Mouse (Mus musculus) embryonic facial prominence, embryonic 11.5 days (tissue): ENCODE results near the gene Tmem164. TPM values are rescaled to one million over a fixed set of nuclear protein-coding genes. Genes with fewer than 3 reads are reported as not detected.

Experiments used
- ATAC-seq: fragments of 200-750 bp; cut with Nextera tagmentation; replicated peaks from 2 replicates; pipeline ENCODE4 v1.8.0; 2017; ENCODE audit warnings: low read depth; ENCODE audit not compliant: insufficient number of reproducible peaks, low FRiP score, low TSS enrichment
- DNase-seq: peaks from one replicate; pipeline ENCODE4 v3.0.0-alpha.2; 2015; ENCODE audit warnings: low spot score
- H3K27ac ChIP-seq: fragments of 300-500 bp; sonication (generic); replicated peaks from 2 replicates; pipeline ENCODE4 v1.5.1; 2014; ENCODE audit warnings: mild to moderate bottlenecking, low read depth, low read length, control low read depth
- H3K27me3 ChIP-seq: fragments of 300-500 bp; sonication (generic); 2 replicates; pipeline ENCODE4 v1.6.1; 2014; ENCODE audit warnings: mild to moderate bottlenecking, low read length, moderate library complexity, mixed read lengths; ENCODE audit not compliant: control insufficient read depth, insufficient read depth
- H3K36me3 ChIP-seq: fragments of 300-500 bp; sonication (generic); replicated peaks from 2 replicates; pipeline ENCODE4 v1.6.1; 2014; ENCODE audit warnings: low read depth, mild to moderate bottlenecking, low read length, moderate library complexity, mixed read lengths; ENCODE audit not compliant: control insufficient read depth, insufficient read depth
- H3K4me1 ChIP-seq: fragments of 300-500 bp; sonication (generic); 2 replicates; pipeline ENCODE4 v1.6.1; 2014; ENCODE audit warnings: low read length, mixed read lengths; ENCODE audit not compliant: control insufficient read depth, insufficient read depth
- H3K4me2 ChIP-seq: fragments of 300-500 bp; sonication (generic); 2 replicates; pipeline ENCODE4 v1.6.1; 2014; ENCODE audit warnings: low read depth, mild to moderate bottlenecking, control low read depth, low read length, moderate library complexity
- H3K4me3 ChIP-seq: fragments of 300-500 bp; sonication (generic); 2 replicates; pipeline ENCODE4 v1.5.1; 2014; ENCODE audit warnings: low read depth, low read length, control low read depth
- H3K9ac ChIP-seq: fragments of 300-500 bp; sonication (generic); replicated peaks from 2 replicates; pipeline ENCODE4 v1.6.1; 2014; ENCODE audit warnings: mild to moderate bottlenecking, control low read depth, low read length
- H3K9me3 ChIP-seq: fragments of 300-500 bp; sonication (generic); replicated peaks from 2 replicates; pipeline ENCODE4 v1.6.1; 2016; ENCODE audit warnings: mild to moderate bottlenecking, low read length, inconsistent platforms, mixed read lengths; ENCODE audit not compliant: control insufficient read depth
- WGBS: fragments of 180-500 bp; shearing (Covaris S2); extraction: QIAGEN DNeasy Blood & Tissue Kit; methylation state at CpG from one replicate; pipeline ENCODE4 v1.1.7; 2014; 5-methylcytosine and 5-hydroxymethylcytosine counted together
- polyA plus RNA-seq: library from polyadenylated mRNA; unstranded; fragments of >200 nt; fragmentation: Nextera tagmentation; extraction: Ambion mirVana; gene quantifications from 2 replicates; pipeline ENCODE4 v1.2.1, GENCODE M21; 2014

Tmem164 gene
- polyA plus RNA-seq, 1 experiment from 2014 or later = 41.1 TPM

- no peaks in the 10 kb centered on the region for H3K36me3 ChIP-seq
- no peaks in the 10 kb centered on the region for H3K4me1 ChIP-seq
- ATAC-seq = no peak
- no peaks in the 10 kb centered on the region for H3K9me3 ChIP-seq
- 31% methylated on average over 3 of the region's 3 CpGs for WGBS
- H3K4me3 ChIP-seq = no peak overlapping the region
- no peak overlapping the region for H3K27ac ChIP-seq
- no peak overlapping the region for H3K4me2 ChIP-seq
- H3K9ac ChIP-seq = no peak overlapping the region
- H3K27me3 ChIP-seq = no peaks in the 10 kb centered on the region
- peak; percentile 60 for DNase-seq
Measured at GRCm38 (mm10) chrX:142821846-142822245, 140.6 kb downstream of the Tmem164 start.

DNA sequence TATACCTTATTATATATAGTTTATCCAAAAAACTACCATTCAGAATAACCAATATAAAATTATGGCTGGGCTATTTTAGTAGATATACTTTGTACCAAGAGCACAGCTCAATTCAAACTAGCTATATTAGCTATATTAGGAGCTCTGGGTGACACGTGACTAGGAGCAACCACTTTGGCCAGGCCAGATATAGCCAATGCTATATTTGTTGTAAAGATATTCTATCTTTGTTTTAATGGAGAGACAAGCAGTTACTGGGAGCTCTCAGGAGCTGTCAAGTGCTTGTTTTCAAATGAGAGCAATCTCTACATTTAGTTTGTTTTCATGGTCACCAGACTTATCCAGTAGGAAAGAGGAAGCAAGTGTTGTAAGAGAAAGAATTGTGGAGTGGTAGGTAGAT, 144.1 kb downstream of the Tmem164 start:
- no peak overlapping the region for H3K27ac ChIP-seq
- no peaks in the 10 kb centered on the region for H3K27me3 ChIP-seq
- ATAC-seq (no peak), DNase-seq (no peak)
- no peaks in the 10 kb centered on the region for H3K9me3 ChIP-seq
- no peak overlapping the region for H3K4me2 ChIP-seq
- no peak overlapping the region for H3K4me3 ChIP-seq
- no peaks in the 10 kb centered on the region for H3K4me1 ChIP-seq
- 93% methylated on average over 1 of the region's 1 CpGs for WGBS
- no peak overlapping the region for H3K9ac ChIP-seq
- no peaks in the 10 kb centered on the region for H3K36me3 ChIP-seq

DNA sequence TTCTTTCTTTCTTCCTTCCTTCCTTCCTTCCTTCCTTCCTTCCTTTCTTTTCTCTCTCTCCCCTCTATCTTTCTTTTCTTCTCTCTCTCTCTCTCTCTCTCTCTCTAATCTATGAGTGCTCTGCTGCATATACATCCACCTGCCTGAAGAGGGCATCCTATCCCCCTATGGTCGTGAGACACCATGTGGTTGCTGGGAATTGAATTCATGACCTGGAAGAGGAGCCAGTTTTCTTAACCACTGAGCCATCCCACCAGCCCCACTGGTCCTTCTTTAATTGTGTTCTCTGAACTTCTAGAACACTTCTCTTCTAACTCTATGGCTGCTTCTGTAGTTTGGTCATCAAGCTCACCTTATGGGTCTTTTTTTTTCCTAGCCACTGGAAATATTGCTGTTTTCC, 146.4 kb downstream of the Tmem164 start:
- DNase-seq = no peak
- Histone ChIP-seq H3K4me1 (no peaks in the 10 kb centered on the region), H3K4me2 (no peak overlapping the region), H3K27me3 (no peaks in the 10 kb centered on the region), H3K9ac (no peak overlapping the region), H3K36me3 (no peaks in the 10 kb centered on the region), H3K27ac (no peak overlapping the region), H3K4me3 (no peak overlapping the region), H3K9me3 (no peaks in the 10 kb centered on the region)
- no peak for ATAC-seq
- 59% methylated on average over 1 of the region's 1 CpGs for WGBS

- WGBS = 34% methylated on average over 13 of the region's 13 CpGs
- H3K36me3 ChIP-seq = no peaks in the 10 kb centered on the region
- no peak overlapping the region for H3K9ac ChIP-seq
- ATAC-seq (no peak), DNase-seq (peak; percentile 32)
- no peaks in the 10 kb centered on the region for H3K4me1 ChIP-seq
- no peaks in the 10 kb centered on the region for H3K27me3 ChIP-seq
- no peaks in the 10 kb centered on the region for H3K9me3 ChIP-seq
- H3K27ac ChIP-seq = no peak overlapping the region
- no peak overlapping the region for H3K4me3 ChIP-seq
- no peak overlapping the region for H3K4me2 ChIP-seq
Measured at GRCm38 (mm10) chrX:142828184-142828908, 147.1 kb downstream of the Tmem164 start.

DNA sequence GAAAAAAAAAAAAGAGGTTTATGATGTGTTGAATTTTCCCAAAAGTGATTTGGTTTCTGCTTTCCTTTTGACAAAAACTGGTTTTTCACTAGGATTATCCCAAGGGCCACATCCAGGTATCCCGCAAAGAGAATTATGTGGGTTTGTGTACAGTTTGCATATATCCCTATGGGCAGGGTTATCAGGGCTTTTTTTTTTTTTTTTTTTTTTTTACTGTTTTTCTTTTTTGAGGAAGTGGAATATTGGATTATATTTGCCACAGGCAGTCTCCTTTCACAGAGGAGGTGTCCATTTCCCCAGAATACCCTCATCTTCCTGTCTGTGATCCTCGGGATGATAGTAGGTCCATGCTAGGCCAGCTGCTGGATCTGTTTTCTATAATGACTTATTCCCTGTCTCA, 148.1 kb downstream of the Tmem164 start:
- DNase-seq (no peak), ATAC-seq (no peak)
- Histone ChIP-seq H3K27ac (no peak overlapping the region), H3K4me1 (no peaks in the 10 kb centered on the region), H3K27me3 (no peaks in the 10 kb centered on the region), H3K4me2 (no peak overlapping the region), H3K9me3 (no peaks in the 10 kb centered on the region), H3K36me3 (no peaks in the 10 kb centered on the region), H3K4me3 (no peak overlapping the region), H3K9ac (no peak overlapping the region)
- WGBS = 84% methylated on average over 2 of the region's 2 CpGs

DNA sequence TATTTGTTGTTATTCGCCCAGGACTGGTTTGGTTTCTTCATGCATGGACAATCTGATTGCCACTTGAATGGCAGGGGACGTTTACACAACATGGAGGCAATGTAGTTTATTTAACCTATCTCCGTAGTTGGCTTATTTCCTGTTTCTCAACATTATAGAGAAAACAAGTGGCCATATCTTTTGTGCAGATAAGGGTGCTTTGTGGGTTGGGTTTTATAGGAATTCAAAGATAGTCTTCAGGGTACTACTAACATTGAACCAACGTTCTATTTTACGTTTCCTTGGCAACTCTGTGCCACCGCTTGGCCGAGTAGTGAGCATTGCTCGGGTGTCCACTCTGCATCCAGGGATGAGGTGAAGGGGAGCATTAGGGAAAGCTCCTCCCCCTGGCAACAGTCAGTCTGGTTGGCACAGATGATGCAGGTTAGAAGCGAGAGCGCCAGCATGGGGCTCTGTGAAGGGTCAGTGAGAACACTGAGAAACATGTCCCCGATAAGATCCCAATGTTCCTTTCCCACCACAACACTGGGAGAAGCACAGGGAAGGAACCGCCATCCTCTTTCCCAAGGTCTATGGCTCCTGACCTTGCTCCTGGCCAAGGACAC, 148.8 kb downstream of the Tmem164 start:
- 90% methylated on average over 12 of the region's 12 CpGs for WGBS
- no peak overlapping the region for H3K4me3 ChIP-seq
- ATAC-seq = no peak
- no peak overlapping the region for H3K27ac ChIP-seq
- H3K4me2 ChIP-seq = no peak overlapping the region
- H3K36me3 ChIP-seq = no peaks in the 10 kb centered on the region
- H3K9ac ChIP-seq = no peak overlapping the region
- no peaks in the 10 kb centered on the region for H3K9me3 ChIP-seq
- no peaks in the 10 kb centered on the region for H3K4me1 ChIP-seq
- H3K27me3 ChIP-seq = no peaks in the 10 kb centered on the region
- no peak for DNase-seq

GRCm38 (mm10) chrX:142830572-142830971, 149.4 kb downstream of the Tmem164 start:
- DNase-seq = no peak
- Histone ChIP-seq H3K4me3 (no peak overlapping the region), H3K4me1 (no peaks in the 10 kb centered on the region), H3K27me3 (no peaks in the 10 kb centered on the region), H3K36me3 (no peaks in the 10 kb centered on the region), H3K9ac (no peak overlapping the region), H3K9me3 (no peaks in the 10 kb centered on the region), H3K27ac (no peak overlapping the region), H3K4me2 (no peak overlapping the region)
- ATAC-seq = no peak
- WGBS = 91% methylated on average over 6 of the region's 6 CpGs

- no peak overlapping the region for H3K4me2 ChIP-seq
- no peaks in the 10 kb centered on the region for H3K27me3 ChIP-seq
- H3K27ac ChIP-seq = no peak overlapping the region
- H3K4me1 ChIP-seq = no peaks in the 10 kb centered on the region
- H3K36me3 ChIP-seq = no peaks in the 10 kb centered on the region
- H3K9ac ChIP-seq = no peak overlapping the region
- ATAC-seq = no peak
- WGBS = 78% methylated on average over 3 of the region's 3 CpGs
- no peak for DNase-seq
- no peak overlapping the region for H3K4me3 ChIP-seq
- H3K9me3 ChIP-seq = no peaks in the 10 kb centered on the region
Measured at GRCm38 (mm10) chrX:142832221-142832620, 151.0 kb downstream of the Tmem164 start.
